Mouse (Mus musculus) hindbrain, embryonic 14.5 days (tissue): ENCODE results near the gene Ccdc114. TPM values are rescaled to one million over a fixed set of nuclear protein-coding genes. Genes with fewer than 3 reads are reported as not detected.
"Not testable (repeated sequence)": the region's sequence is repeated elsewhere in the genome, so short reads cannot be mapped to it uniquely, and the experiment has no call there.

Experiments used
- ATAC-seq: fragments of 200-750 bp; cut with Nextera tagmentation; 2 replicates; pipeline ENCODE4 v1.8.0; 2017; ENCODE audit warnings: moderate number of reproducible peaks, mild to moderate bottlenecking, moderate TSS enrichment, moderate library complexity; ENCODE audit not compliant: low FRiP score
- DNase-seq: peaks from one replicate; pipeline ENCODE4 v3.0.0-alpha.2; 2015; ENCODE audit warnings: low spot score
- H3K27ac ChIP-seq: fragments of 300-500 bp; sonication (generic); 2 replicates; pipeline ENCODE4 v1.5.1; 2014; ENCODE audit warnings: mild to moderate bottlenecking, moderate library complexity
- H3K27me3 ChIP-seq: fragments of 300-500 bp; sonication (generic); 2 replicates; pipeline ENCODE4 v1.6.1; 2014; ENCODE audit warnings: mild to moderate bottlenecking, low read length, mixed read lengths; ENCODE audit not compliant: control insufficient read depth, insufficient read depth
- H3K36me3 ChIP-seq: fragments of 300-500 bp; sonication (generic); replicated peaks from 2 replicates; pipeline ENCODE4 v1.6.1; 2014; ENCODE audit not compliant: control insufficient read depth, insufficient read depth
- H3K4me1 ChIP-seq: fragments of 300-500 bp; sonication (generic); replicated peaks from 2 replicates; pipeline ENCODE4 v1.6.1; 2014; ENCODE audit warnings: antibody characterized with exemption, low read length, mixed read lengths; ENCODE audit not compliant: control insufficient read depth, insufficient read depth
- H3K4me2 ChIP-seq: fragments of 300-500 bp; sonication (generic); replicated peaks from 2 replicates; pipeline ENCODE4 v1.6.1; 2014; ENCODE audit warnings: mild to moderate bottlenecking, moderate library complexity
- H3K4me3 ChIP-seq: fragments of 300-500 bp; sonication (generic); replicated peaks from 2 replicates; pipeline ENCODE4 v1.5.1; 2014; ENCODE audit warnings: mild to moderate bottlenecking, low read length
- H3K9ac ChIP-seq: fragments of 300-500 bp; sonication (generic); 2 replicates; pipeline ENCODE4 v1.6.1; 2014
- H3K9me3 ChIP-seq: fragments of 300-500 bp; sonication (generic); 2 replicates; pipeline ENCODE4 v1.6.1; 2016; ENCODE audit warnings: low read length; ENCODE audit not compliant: control insufficient read depth
- WGBS: fragments of 180-500 bp; shearing (Covaris S2); extraction: QIAGEN DNeasy Blood & Tissue Kit; methylation state at CpG from one replicate; pipeline ENCODE4 v1.1.7; 2014; 5-methylcytosine and 5-hydroxymethylcytosine counted together
- polyA plus RNA-seq: library from polyadenylated mRNA; unstranded; fragments of >200 nt; fragmentation: Nextera tagmentation; extraction: Ambion mirVana; gene quantifications from 2 replicates; pipeline ENCODE4 v1.2.1, GENCODE M21; 2014

The Ccdc114 gene
- 6.1 and 6.5 TPM in 2 replicates for polyA plus RNA-seq

- peak within 1 kb of the TSS; percentile 62 for H3K4me2 ChIP-seq
- ATAC-seq: peak; percentile 35
- no peaks in the 10 kb centered on the region for H3K36me3 ChIP-seq
- no peak for DNase-seq
- 0 out of 2 replicates have a peak, but pooled peaks cover 5% of the 10 kb centered on the region for H3K4me1 ChIP-seq
- 5% methylated on average over 24 of the region's 24 CpGs for WGBS
- H3K9ac ChIP-seq: peak within 1 kb of the TSS; percentile 50
- peaks cover 6% of the 10 kb centered on the region; the same call in 1 of the 2 replicates for H3K27me3 ChIP-seq
- peak within 1 kb of the TSS; percentile 41 for H3K4me3 ChIP-seq
- H3K27ac ChIP-seq: peak within 1 kb of the TSS; percentile 78
- no peaks in the 10 kb centered on the region for H3K9me3 ChIP-seq
Measured at GRCm38 (mm10) chr7:45923762-45924428, at the start of gene Ccdc114. Gene Ccdc114, plus strand, starts transcription at chr7:45924072.

- Histone ChIP-seq H3K9ac (no peak overlapping the region), H3K27ac (no peak overlapping the region), H3K4me1 (peaks cover 18% of the 10 kb centered on the region), H3K27me3 (no peaks in the 10 kb centered on the region), H3K36me3 (peaks cover 77% of the 10 kb centered on the region), H3K4me2 (no peak overlapping the region), H3K4me3 (no peak overlapping the region), H3K9me3 (no peaks in the 10 kb centered on the region)
- no peak for DNase-seq
- WGBS: 95% methylated on average over 7 of the region's 7 CpGs
- no peak for ATAC-seq
Measured at GRCm38 (mm10) chr7:45876895-45877294, 47.0 kb upstream of the Ccdc114 start.

- H3K27ac ChIP-seq, H3K9me3 ChIP-seq, H3K4me3 ChIP-seq, H3K9ac ChIP-seq, ATAC-seq, H3K4me2 ChIP-seq, H3K27me3 ChIP-seq, DNase-seq: not testable (repeated sequence)
- Histone ChIP-seq H3K4me1 (peaks cover 18% of the 10 kb centered on the region), H3K36me3 (peaks cover 91% of the 10 kb centered on the region)
- WGBS: 94% methylated on average over 1 of the region's 1 CpGs
Measured at GRCm38 (mm10) chr7:45878278-45878677, 45.6 kb upstream of the Ccdc114 start, which contains the start of gene Grin2d. Gene Grin2d, minus strand, starts transcription at chr7:45878378.

GRCm38 (mm10) chr7:45880531-45880930, 43.3 kb upstream of the Ccdc114 start:
- ATAC-seq: no peak
- H3K9ac ChIP-seq: no peak overlapping the region
- H3K27ac ChIP-seq: no peak overlapping the region
- H3K27me3 ChIP-seq: no peaks in the 10 kb centered on the region
- no peak overlapping the region for H3K4me2 ChIP-seq
- H3K4me1 ChIP-seq: no peaks in the 10 kb centered on the region
- 98% methylated on average over 4 of the region's 4 CpGs for WGBS
- H3K4me3 ChIP-seq: no peak overlapping the region
- H3K9me3 ChIP-seq: no peaks in the 10 kb centered on the region
- peaks cover 99% of the 10 kb centered on the region for H3K36me3 ChIP-seq
- DNase-seq: no peak

GRCm38 (mm10) chr7:45881011-45881410, 42.9 kb upstream of the Ccdc114 start:
- Histone ChIP-seq H3K9ac (no peak overlapping the region), H3K27ac (no peak overlapping the region), H3K4me3 (no peak overlapping the region), H3K4me1 (no peaks in the 10 kb centered on the region), H3K36me3 (peaks cover 99% of the 10 kb centered on the region), H3K27me3 (no peaks in the 10 kb centered on the region), H3K4me2 (no peak overlapping the region), H3K9me3 (no peaks in the 10 kb centered on the region)
- WGBS: 96% methylated on average over 2 of the region's 2 CpGs
- ATAC-seq (no peak), DNase-seq (no peak)

- Histone ChIP-seq H3K4me2 (no peak overlapping the region), H3K36me3 (peaks cover 38% of the 10 kb centered on the region), H3K4me1 (no peaks in the 10 kb centered on the region), H3K27ac (no peak overlapping the region), H3K9ac (no peak overlapping the region), H3K4me3 (no peak overlapping the region), H3K27me3 (no peaks in the 10 kb centered on the region), H3K9me3 (no peaks in the 10 kb centered on the region)
- ATAC-seq (no peak), DNase-seq (no peak)
- WGBS: 59% methylated on average over 3 of the region's 3 CpGs
Measured at GRCm38 (mm10) chr7:45887246-45887645, 36.6 kb upstream of the Ccdc114 start.

GRCm38 (mm10) chr7:45892651-45893050, 31.2 kb upstream of the Ccdc114 start:
- Histone ChIP-seq H3K36me3 (no peaks in the 10 kb centered on the region), H3K9me3 (no peaks in the 10 kb centered on the region), H3K27me3 (no peaks in the 10 kb centered on the region), H3K4me2 (no peak overlapping the region), H3K9ac (no peak overlapping the region), H3K4me3 (no peak overlapping the region), H3K27ac (no peak overlapping the region), H3K4me1 (peaks cover 7% of the 10 kb centered on the region)
- WGBS: 81% methylated on average over 2 of the region's 2 CpGs
- ATAC-seq: no peak
- no peak for DNase-seq

GRCm38 (mm10) chr7:45895931-45896516, 27.8 kb upstream of the Ccdc114 start:
- Histone ChIP-seq H3K27ac (no peak overlapping the region), H3K9ac (no peak overlapping the region), H3K27me3 (no peaks in the 10 kb centered on the region), H3K4me3 (peak overlapping the region; percentile 52), H3K4me1 (peaks cover 13% of the 10 kb centered on the region), H3K36me3 (no peaks in the 10 kb centered on the region), H3K9me3 (no peaks in the 10 kb centered on the region), H3K4me2 (peak overlapping the region; percentile 99)
- peak; percentile 5; the same call in 1 of the 2 replicates for ATAC-seq
- DNase-seq: no peak
- WGBS: 73% methylated on average over 6 of the region's 6 CpGs

- ATAC-seq: peak; percentile 92
- no peaks in the 10 kb centered on the region for H3K9me3 ChIP-seq
- WGBS: 1% methylated on average over 40 of the region's 40 CpGs
Measured at GRCm38 (mm10) chr7:45896517-45897257, 27.2 kb upstream of the Ccdc114 start, which contains the start of the genes Syngr4 and Tmem143. Gene Syngr4, minus strand, starts transcription at chr7:45896714. Gene Tmem143, plus strand, starts transcription at chr7:45896941.

More at GRCm38 (mm10) chr7:45896517-45897257, 27.2 kb upstream of the Ccdc114 start, which contains the start of the genes Syngr4 and Tmem143:
- Histone ChIP-seq H3K36me3 (no peaks in the 10 kb centered on the region), H3K4me1 (peaks cover 13% of the 10 kb centered on the region), H3K27ac (peak within 1 kb of the TSS; percentile 77), H3K4me3 (peak within 1 kb of the TSS; percentile 52), H3K4me2 (peak within 1 kb of the TSS; percentile 99), H3K27me3 (no peaks in the 10 kb centered on the region), H3K9ac (peak within 1 kb of the TSS; percentile 71)
- peak; percentile 99 for DNase-seq
